Mouse (Mus musculus) intestine, embryonic 16.5 days (tissue): Measurements from ENCODE around the gene Btnl9. TPM values are rescaled to one million over a fixed set of nuclear protein-coding genes. Genes with fewer than 3 reads are reported as not detected.
"Not testable (repeated sequence)": the region's sequence is repeated elsewhere in the genome, so short reads cannot be mapped to it uniquely, and the experiment has no call there.

Source experiments
- ATAC-seq: fragments of 200-750 bp; cut with Nextera tagmentation; 2 replicates; pipeline ENCODE4 v1.8.0; 2017; ENCODE audit warnings: moderate TSS enrichment, moderate library complexity
- H3K27ac ChIP-seq: fragments of 300-500 bp; sonication (generic); 2 replicates; pipeline ENCODE4 v1.5.1; 2014; ENCODE audit warnings: mild to moderate bottlenecking, low read length
- H3K27me3 ChIP-seq: fragments of 300-500 bp; sonication (generic); replicated peaks from 2 replicates; pipeline ENCODE4 v1.6.1; 2014; ENCODE audit warnings: low read length, control low read depth, mixed read lengths; ENCODE audit not compliant: control insufficient read depth, insufficient read depth
- H3K36me3 ChIP-seq: fragments of 300-500 bp; sonication (generic); 2 replicates; pipeline ENCODE4 v1.6.1; 2014; ENCODE audit warnings: low read length, control low read depth; ENCODE audit not compliant: control insufficient read depth, insufficient read depth
- H3K4me1 ChIP-seq: fragments of 300-500 bp; sonication (generic); 2 replicates; pipeline ENCODE4 v1.6.1; 2014; ENCODE audit warnings: low read length, control low read depth, mixed read lengths; ENCODE audit not compliant: control insufficient read depth, insufficient read depth
- H3K4me2 ChIP-seq: fragments of 300-500 bp; sonication (generic); 2 replicates; pipeline ENCODE4 v1.6.1; 2014; ENCODE audit warnings: low read depth, low read length, control low read depth
- H3K4me3 ChIP-seq: fragments of 300-500 bp; sonication (generic); 2 replicates; pipeline ENCODE4 v1.5.1; 2014; ENCODE audit warnings: mild to moderate bottlenecking, low read length
- H3K9ac ChIP-seq: fragments of 300-500 bp; sonication (generic); 2 replicates; pipeline ENCODE4 v1.6.1; 2014; ENCODE audit warnings: low read depth, low read length
- H3K9me3 ChIP-seq: fragments of 300-500 bp; sonication (generic); 2 replicates; pipeline ENCODE4 v1.6.1; 2016; ENCODE audit warnings: low read length, control low read depth; ENCODE audit not compliant: control insufficient read depth
- WGBS: fragments of 180-500 bp; shearing (Covaris S2); extraction: QIAGEN DNeasy Blood & Tissue Kit; methylation state at CpG from one replicate; pipeline ENCODE4 v1.1.7; 2014; 5-methylcytosine and 5-hydroxymethylcytosine counted together
- polyA plus RNA-seq: library from polyadenylated mRNA; unstranded; fragments of >200 nt; fragmentation: Nextera tagmentation; extraction: Ambion mirVana; gene quantifications from 2 replicates; pipeline ENCODE4 v1.2.1, GENCODE M21; 2015

The Btnl9 gene
- polyA plus RNA-seq, 1 experiment from 2014 or later: 1.6 TPM

DNA sequence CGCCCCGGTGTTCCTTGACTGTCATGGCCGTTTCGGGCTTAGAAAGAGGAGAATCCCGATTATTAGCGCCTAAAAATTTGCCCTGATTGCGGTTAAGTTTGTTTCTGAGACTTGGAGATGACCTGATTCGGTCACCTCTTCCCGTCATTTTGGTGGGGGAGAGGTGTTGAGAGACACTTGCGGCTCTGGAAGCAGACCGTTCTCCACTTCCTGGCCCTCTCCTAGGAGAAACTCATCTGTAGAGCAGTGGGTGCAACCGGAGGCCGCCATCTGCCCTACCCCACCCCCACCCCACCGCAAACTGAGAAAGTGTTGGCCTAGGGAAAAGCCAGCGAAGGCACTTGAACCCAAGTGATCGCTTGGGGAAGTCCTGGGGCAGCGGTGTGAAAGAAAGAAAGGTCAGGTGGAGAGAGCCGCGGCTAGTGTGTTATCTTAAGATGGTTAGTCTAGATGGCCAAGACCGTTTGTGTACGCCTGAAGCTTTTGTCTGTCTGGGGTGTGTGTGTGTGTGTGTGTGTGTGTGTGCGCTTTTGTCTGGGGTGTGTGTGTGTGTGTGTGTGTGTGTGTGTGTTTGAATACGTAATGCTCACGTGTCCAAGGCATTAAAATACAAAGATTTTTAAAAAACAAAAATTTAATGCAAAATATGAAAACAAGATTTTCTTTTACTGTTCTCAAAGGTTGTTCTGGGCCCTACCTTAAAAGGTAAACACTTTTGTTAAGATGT is 17.0 kb upstream of the Btnl9 start:
- no peaks in the 10 kb centered on the region for H3K36me3 ChIP-seq
- H3K4me3 ChIP-seq: peak overlapping the region; percentile 78
- peak overlapping the region; percentile 98 for H3K27ac ChIP-seq
- peak; percentile 73 for ATAC-seq
- H3K4me2 ChIP-seq: peak overlapping the region; percentile 87
- WGBS: under 1% methylated on average over 24 of the region's 24 CpGs
- peak overlapping the region; percentile 90 for H3K9ac ChIP-seq
- peaks cover 5% of the 10 kb centered on the region for H3K4me1 ChIP-seq
- no peaks in the 10 kb centered on the region for H3K9me3 ChIP-seq
- no peaks in the 10 kb centered on the region for H3K27me3 ChIP-seq

DNA sequence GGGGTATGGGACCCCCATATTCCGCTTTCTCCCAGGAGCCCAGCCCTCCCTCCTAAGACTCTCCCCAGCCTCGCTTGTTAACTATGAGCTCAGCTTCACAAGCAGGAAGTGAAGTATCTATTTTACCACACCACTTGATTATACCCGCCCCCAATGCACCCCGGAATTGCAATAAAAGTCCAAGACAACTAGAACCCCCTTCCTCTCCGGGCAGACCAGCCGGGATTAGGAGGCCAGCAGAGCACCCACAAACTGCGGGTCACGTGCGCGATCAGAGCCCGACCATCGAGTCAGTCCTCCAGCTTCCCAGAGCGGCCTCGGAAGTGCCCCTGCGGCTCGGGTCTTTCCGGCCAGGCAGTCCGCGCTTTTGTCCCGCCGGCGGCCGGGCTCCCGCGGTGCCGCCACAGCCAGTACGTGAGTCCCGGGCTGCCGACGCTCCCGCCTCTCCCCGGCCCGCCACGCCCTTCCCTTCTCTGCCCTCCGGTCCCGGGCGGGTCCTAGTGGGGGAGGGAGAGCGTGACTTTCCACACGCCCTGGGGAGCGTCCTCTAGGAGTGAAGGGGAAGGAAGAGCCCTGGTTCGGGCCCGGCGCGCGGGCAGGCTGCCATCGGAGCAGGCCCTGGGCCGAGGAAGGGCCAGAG is 16.3 kb upstream of the Btnl9 start, which contains the start of gene Zfp62:
Zfp62 (plus strand) TSS at position 164 of the 640 bp plus-strand sequence.
- peak within 1 kb of the TSS; percentile 78 for H3K4me3 ChIP-seq

DNA sequence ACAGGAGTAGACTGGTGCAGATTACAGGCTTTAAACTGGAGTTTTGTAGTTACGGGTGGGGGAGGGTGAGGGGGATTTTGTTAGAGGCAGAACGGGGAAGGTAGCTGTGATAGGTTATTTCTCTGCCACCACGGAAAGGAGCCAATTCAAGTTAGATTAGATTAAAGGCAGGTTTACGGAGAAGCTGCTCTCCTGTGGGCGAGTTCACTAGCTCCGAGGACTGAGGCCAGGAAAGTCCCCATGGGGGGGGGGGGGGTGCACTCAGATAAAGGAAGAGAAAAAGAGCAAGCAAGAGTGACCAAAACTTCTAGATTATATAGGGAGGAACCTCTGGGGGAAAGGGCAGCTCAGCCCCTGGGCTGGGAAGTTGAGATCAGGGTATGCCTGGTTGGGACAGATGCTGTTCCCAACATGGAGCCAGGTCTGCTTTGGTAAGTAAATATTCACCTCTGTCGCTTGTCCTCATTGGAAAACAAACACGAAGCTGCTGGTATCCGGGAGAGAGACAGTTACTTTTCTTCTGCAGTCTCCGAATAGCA is 15.6 kb upstream of the Btnl9 start:
- Histone ChIP-seq H3K27ac (peak overlapping the region; percentile 98), H3K9ac (peak overlapping the region; percentile 90), H3K4me2 (peak overlapping the region; percentile 87), H3K36me3 (no peaks in the 10 kb centered on the region), H3K9me3 (no peaks in the 10 kb centered on the region), H3K27me3 (no peaks in the 10 kb centered on the region), H3K4me3 (peak overlapping the region; percentile 78), H3K4me1 (peaks cover 5% of the 10 kb centered on the region)
- 2% methylated on average over 10 of the region's 10 CpGs for WGBS
- ATAC-seq: peak; percentile 16

More for the DNA sequence above, 16.3 kb upstream of the Btnl9 start, which contains the start of gene Zfp62:
- no peaks in the 10 kb centered on the region for H3K9me3 ChIP-seq
- peak; percentile 96 for ATAC-seq
- H3K4me1 ChIP-seq: peaks cover 5% of the 10 kb centered on the region
- H3K9ac ChIP-seq: peak within 1 kb of the TSS; percentile 90
- H3K36me3 ChIP-seq: no peaks in the 10 kb centered on the region
- peak within 1 kb of the TSS; percentile 87 for H3K4me2 ChIP-seq
- no peaks in the 10 kb centered on the region for H3K27me3 ChIP-seq
- under 1% methylated on average over 46 of the region's 47 CpGs for WGBS
- peak within 1 kb of the TSS; percentile 98 for H3K27ac ChIP-seq

DNA sequence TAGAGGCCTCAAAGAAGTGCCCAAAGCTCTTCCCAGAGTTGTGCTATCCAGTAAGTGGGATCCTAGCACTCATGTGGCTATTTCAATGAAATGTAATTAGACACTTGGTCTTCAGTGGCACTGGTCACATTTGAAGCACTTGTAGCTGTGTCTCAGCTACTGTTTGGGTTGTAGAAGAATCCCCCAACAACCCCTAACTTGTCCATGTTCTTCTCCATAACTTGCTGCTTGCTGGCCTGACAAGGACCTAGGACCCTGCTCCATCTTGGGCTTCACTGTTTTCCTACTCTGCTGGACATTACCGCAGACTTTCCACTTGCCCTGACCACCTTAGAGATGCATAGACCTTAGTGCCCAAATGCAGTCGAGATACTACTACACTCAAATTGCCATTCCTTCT is 15.1 kb upstream of the Btnl9 start:
- peak overlapping the region; percentile 98 for H3K27ac ChIP-seq
- peak overlapping the region; percentile 90 for H3K9ac ChIP-seq
- peak overlapping the region; percentile 87 for H3K4me2 ChIP-seq
- 53% methylated on average over 2 of the region's 2 CpGs for WGBS
- peak overlapping the region; percentile 78 for H3K4me3 ChIP-seq
- H3K4me1 ChIP-seq: peaks cover 5% of the 10 kb centered on the region
- no peaks in the 10 kb centered on the region for H3K9me3 ChIP-seq
- no peaks in the 10 kb centered on the region for H3K36me3 ChIP-seq
- no peaks in the 10 kb centered on the region for H3K27me3 ChIP-seq
- no peak for ATAC-seq

DNA sequence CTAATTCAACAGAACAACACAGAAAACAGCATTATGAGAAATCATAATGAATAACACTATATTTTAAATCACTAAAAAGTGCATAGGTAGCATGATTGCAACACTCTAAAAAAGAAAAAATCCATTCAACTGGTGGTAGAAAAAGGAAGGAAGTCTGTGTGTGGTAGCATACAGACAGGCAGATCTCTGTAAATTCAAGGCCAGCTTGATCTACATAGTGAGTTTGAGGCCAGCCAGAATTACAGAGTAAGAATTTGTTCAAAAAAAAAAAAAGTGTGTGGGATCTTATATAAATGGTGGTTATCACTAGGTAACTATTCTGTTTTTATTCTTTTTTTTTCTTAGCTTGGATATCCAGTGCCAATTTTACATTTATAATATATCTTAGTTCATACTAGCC is 14.2 kb upstream of the Btnl9 start:
- Histone ChIP-seq H3K27me3 (no peaks in the 10 kb centered on the region), H3K4me3 (no peak overlapping the region), H3K4me1 (peaks cover 5% of the 10 kb centered on the region), H3K27ac (no peak overlapping the region), H3K9ac (no peak overlapping the region), H3K9me3 (no peaks in the 10 kb centered on the region), H3K4me2 (no peak overlapping the region), H3K36me3 (no peaks in the 10 kb centered on the region)
- ATAC-seq: no peak

DNA sequence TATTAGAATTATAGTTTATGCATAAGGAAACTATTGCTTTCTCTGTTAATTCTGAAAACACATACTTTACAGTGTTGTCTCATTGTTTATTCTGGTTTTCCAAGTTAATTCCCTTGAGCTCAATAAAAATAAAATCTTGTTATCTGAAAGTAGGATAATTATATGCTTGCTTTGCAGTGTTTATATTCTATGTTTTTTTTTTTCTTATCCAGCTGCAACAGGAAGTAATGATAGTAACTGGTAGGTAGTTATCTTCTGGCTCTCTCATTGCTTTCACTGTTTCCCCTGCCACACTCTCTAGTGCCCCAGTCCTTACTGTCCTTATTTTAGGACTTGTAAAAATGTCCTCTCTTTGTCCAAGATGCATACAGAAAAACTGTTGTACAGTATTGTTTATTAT is 13.7 kb upstream of the Btnl9 start:
- Histone ChIP-seq H3K27ac (no peak overlapping the region), H3K4me2 (no peak overlapping the region), H3K27me3 (no peaks in the 10 kb centered on the region), H3K36me3 (no peaks in the 10 kb centered on the region), H3K4me3 (no peak overlapping the region), H3K4me1 (peaks cover 5% of the 10 kb centered on the region), H3K9ac (no peak overlapping the region), H3K9me3 (no peaks in the 10 kb centered on the region)
- no peak for ATAC-seq

DNA sequence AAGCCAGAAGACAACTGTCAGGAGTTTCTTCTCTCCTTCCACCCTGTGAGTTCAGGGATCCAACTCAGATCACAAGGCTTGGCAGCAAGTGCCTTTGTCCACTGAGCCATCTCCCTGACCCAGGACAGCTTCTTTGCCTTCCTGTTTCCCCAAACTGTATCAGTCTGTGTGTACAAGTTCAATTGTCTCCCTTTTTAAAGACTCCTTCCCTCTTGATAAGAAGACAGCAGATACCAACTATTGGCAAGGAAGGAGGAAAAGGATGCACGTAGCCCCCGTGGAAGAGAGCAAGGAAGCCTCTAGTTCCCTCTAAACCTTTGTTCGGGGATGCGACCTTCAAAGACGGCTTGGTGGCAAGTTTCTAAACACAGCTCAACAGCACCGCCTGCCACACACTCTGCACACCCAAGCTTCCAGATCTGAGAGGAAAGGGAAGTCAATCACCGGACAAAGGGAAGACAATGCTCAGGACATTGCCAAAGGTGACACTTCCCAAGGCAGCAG is 8.9 kb upstream of the Btnl9 start:
- Histone ChIP-seq H3K27me3 (no peaks in the 10 kb centered on the region), H3K9me3 (no peaks in the 10 kb centered on the region), H3K27ac (no peak overlapping the region), H3K4me2 (no peak overlapping the region), H3K4me1 (no peaks in the 10 kb centered on the region), H3K36me3 (no peaks in the 10 kb centered on the region), H3K9ac (no peak overlapping the region), H3K4me3 (no peak overlapping the region)
- no peak for ATAC-seq
- WGBS: 85% methylated on average over 7 of the region's 7 CpGs

DNA sequence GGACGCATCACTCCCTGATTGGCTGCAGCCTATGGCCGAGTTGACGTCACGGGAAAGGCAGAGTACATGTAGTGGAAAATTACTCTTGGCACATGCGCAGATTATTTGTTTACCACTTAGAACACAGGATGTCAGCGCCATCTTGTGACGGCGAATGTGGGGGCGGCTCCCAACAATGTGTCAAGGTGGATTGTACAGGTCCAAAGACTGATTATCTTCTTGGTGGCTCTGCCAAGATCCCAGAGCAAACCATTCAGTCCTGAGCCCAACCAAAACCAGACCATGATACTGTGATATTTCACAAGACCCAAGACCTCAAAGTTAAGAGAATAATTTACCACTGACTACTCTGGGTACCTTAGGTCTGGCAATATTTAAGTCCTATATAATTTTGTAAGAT is 7.8 kb upstream of the Btnl9 start:
- H3K36me3 ChIP-seq, H3K27ac ChIP-seq, H3K9me3 ChIP-seq, H3K4me3 ChIP-seq, H3K4me1 ChIP-seq, H3K27me3 ChIP-seq, ATAC-seq, H3K9ac ChIP-seq, H3K4me2 ChIP-seq: not testable (repeated sequence)
- WGBS: 95% methylated on average over 9 of the region's 9 CpGs

DNA sequence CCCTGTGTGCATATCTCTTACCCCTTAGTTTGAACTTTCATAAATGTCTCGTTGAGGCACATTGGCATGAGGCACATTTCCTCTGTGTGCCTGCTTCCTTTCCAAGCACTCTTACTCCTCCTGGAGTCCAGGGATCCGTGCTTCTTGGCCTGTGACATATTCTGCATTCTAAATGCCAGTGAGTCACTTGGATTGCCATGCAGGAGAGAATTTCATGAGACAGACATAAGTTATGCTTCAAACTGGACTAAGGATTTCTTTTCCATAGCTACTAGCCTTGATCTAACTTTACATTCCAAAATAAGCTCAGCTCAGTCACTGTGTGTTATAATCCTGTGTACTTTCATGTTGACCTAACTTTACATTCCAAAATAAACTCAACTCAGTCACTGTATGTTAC is 4.1 kb upstream of the Btnl9 start:
- whole genome bisulfite sequencing: 45% methylated on average over 2 of the region's 2 CpGs
- H3K27ac ChIP-seq: no peak overlapping the region
- no peak overlapping the region for H3K4me2 ChIP-seq

More for the DNA sequence above, 4.1 kb upstream of the Btnl9 start:
- Histone ChIP-seq H3K9ac (no peak overlapping the region), H3K27me3 (no peaks in the 10 kb centered on the region), H3K4me3 (no peak overlapping the region), H3K9me3 (no peaks in the 10 kb centered on the region), H3K4me1 (no peaks in the 10 kb centered on the region), H3K36me3 (no peaks in the 10 kb centered on the region)
- no peak for ATAC-seq
